Mouse (Mus musculus) cerebellum, adult 2 months (tissue): ENCODE data around the gene Akap12.

Experiments
- CTCF ChIP-seq: fragments of 200-500 bp; IDR thresholded peaks from 2 replicates; pipeline ENCODE4 v1.5.1; 2011; ENCODE audit warnings: low read depth, mild to moderate bottlenecking, control low read depth, low read length, moderate library complexity, borderline replicate concordance; ENCODE audit not compliant: insufficient read depth
- POLR2A ChIP-seq: fragments of 200-500 bp; IDR thresholded peaks from 2 replicates; pipeline ENCODE4 v1.6.1; 2011; ENCODE audit warnings: low read length, control low read depth, borderline replicate concordance; ENCODE audit not compliant: insufficient read depth

GRCm38 (mm10) chr10:4391851-4392250 is 125.7 kb downstream of the Akap12 start:
- TF ChIP-seq CTCF (peak; percentile 52), POLR2A (no peak)
